Mouse (Mus musculus) thymus, postnatal 10 days (tissue): ENCODE data around the gene Prune1.

Experiments used
- DNase-seq, 2 experiments: peaks; one replicate each; pipeline ENCODE4 v3.0.0; 2021; ENCODE audit warnings: low spot score in 2 of 2

The Prune1 gene

DNA sequence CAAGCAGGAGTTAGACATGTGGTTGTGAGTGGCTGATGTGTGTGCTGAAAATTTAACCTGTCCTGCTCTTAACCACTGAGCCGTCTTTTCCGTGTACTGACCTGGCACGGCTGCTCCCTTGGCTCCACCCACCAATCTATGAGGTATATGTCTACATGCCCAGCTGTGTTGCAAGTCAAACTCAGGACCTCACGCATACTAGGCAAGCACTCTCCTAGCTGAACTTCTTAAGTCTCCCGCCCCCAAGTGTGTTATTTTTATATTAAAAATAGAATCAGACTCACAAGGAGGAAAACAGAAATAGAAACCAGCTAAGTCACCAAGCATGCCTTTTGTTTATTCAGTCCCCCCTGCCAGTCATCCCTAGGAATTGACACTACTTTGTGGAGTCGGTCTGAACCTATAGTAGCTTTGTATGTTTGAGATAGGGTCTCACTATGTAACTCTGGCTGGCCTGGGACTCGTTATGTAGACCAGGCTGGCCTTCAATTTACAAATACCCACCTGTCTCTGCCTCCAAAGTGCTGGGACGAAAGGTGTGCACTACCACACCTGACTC lies 44.3 kb downstream of the Prune1 start:
- no peak for DNase-seq

DNA sequence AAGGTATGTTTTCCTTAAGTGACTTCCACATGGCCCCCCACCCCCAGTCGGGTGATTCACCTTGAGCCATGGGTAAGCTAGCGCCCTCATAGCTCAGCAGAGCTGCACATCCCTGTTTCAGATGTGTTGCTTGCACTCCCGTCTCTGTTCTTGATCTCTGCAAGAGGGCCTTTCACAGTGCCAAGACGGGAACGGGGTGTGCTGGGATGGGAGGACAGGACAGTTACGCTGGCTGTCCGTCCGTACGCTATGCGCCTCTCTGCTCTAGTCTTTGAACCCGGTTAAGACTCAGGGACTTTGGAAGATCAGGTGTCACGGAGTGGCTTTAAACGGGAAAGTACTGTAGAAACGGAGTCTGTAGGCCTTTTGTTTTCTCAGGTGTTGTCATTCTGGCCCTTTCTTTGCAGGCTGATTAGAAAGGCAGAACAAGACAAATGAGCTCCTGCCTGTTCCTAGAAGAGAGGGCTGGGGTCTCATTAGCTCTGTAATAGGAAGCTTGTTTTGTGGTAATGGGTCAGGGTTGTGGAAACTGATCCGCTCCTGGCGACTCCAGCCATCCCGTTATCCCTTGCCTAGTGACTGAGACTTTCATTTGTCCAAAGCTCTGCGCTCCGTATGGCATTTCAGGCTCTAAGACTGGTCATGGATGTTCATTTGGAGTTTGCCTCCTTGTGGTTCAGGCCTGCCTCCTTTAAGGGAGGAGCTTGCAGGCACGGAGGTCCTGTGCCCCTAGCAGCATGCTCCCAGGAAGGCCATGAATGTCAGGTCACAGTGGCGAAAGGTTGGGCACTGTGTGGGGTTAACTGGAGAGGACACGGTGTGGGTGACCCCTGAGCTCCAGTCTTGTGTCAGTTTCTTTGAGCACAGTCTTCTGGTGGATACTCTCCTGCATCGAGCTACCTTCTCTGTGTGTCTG lies 46.2 kb downstream of the Prune1 start:
- no peak for DNase-seq

- DNase-seq: no peak
Observed at GRCm38 (mm10) chr3:95233303-95233980, 48.4 kb downstream of the Prune1 start.

DNA sequence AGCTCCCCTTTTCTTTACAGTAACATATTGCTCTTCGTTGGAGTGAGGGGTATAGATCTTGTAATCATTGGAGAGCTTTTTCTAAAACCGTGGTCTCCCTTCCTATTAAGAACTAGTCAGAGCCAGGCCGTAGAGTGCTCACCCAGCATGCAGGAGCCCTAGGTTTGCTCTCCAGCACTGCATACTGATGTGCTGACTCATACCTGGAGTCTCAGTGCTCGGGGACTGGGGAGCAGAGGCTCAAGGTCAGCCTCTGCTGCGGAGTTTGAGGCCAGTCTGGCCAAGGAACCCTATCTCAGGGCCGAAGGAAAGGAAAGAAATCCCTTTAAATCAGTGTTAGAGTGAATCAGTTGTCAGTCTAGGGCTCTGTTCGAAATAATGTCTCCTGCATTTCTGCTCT lies 49.1 kb downstream of the Prune1 start:
- DNase-seq: no peak

DNA sequence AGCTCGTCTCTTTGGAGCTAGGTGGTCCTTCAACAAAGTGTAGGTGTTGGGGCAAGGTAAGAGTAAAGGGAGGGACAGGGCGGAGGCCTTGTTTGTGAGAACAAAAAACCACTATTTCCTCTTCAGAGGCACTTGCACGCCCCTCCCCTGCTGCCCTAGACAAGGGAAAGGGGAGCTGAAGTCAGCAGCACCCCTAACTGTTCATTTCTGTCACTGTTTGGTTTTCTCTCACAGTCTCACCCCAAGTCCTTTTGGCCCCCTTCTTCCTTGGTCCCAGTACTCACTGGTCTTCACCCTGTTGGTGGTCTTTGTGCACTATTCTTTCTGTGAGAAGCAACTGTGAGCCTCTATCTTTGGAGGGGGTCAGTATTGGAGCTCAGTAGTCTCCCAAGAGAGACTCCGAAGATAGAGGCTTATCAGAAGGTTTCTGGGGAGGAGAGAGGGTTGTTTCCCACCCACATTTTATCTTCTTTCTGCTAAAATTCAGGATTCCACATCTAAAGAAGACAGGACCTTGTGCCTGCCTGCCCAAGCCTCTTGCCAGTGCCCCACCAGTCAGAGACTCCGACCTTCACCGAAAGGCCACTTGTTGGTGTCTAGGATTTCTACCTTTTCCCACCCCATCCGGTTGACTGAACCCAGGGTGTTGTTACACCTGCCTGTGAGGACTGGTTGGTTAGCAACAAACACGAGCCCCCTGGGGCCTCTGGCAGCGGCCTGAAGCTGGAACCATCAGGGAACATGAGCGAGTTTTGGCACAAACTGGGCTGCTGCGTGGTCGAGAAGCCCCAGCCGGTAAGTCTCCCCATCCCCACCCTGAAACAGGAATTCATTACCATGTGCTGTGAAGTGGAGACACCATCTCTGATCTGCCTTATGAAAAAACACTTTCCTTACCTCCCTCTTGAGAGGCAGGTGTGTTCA lies 50.3 kb downstream of the Prune1 start, which contains the start of gene Mllt11:
Gene Mllt11, minus strand, starts transcription at position 874 of the 924 bp plus-strand sequence.
- peak; percentile 55 to 60 for DNase-seq

- DNase-seq: peak in 1 of 2 experiments; percentile 31
Observed at GRCm38 (mm10) chr3:95230495-95231297, 51.2 kb downstream of the Prune1 start.

DNA sequence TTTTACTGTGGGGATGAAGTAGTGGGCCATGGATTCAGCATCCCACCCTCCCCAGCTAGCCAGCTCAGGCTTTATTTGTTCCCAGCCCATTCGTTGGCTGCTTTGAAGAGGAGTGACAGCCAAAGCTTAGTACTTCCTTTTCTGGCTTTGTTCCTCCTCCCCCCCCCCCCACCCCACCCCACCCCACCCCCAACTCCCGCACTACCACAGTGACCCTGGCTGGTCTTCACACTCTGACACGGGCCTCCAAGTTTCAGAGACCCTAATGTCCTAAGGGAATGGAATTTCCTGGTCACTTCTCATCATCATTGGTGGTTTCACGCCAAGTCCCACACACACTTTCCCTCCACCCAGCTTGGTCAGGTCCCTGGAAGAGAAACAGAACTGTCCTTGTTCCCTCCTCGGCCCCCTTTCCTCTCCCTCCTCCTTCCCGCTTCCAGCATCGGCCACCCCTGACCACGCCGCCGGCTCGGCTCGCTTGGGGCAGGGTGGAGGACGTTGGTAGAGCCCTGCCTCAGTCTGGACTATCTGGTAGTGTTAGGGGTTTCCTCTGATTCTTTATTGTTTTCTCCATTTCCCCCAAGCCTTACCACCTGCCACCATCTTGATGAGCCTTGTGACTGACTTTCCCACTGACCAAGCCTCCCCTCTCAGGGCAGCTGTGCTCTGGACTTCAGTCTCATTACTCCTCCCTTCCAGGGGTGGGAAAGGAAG lies 51.9 kb downstream of the Prune1 start:
- peak; percentile 19 to 22 for DNase-seq

DNA sequence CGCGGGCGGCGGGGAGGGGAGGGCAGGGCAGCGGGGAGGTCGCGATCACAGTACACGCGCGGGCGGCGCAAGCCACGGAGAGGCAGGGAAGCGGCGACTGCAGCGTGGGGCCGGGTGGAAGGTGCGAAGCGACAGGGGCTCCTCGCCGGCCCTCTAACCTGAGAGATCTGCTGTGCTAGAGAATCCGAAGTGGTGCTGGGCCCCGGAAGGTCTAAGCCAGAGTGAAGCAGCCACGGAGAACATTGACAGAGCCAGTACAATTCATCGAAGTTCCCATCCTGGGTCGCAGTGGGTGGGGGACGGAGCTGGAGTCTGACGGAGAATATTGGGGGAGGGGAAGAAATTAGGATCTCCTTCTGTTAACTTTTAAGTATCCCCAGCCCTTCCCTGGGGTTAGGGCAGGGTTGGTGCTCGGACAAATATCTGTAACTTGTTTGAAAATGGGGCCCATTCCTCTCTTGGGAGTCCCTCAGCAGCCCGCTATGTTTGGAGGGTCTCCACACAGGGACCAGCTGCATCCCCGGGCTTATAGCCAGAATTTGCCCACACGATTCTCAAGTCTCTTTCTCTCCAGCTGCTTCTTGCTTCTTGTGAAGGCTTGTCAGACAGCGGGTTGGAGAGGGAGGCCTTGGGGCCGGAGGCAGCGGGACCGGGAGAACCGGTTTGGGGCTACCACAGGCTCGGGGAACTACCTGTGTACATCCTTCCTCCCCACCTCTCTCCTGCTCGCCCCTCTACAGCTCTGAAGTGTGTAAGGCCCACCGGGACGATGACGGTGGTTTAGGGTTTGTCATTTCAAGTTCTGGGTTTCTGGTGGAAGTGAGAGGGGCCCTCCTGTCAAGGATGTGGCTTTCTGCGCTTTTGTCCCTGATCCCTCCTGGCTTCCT lies 52.7 kb downstream of the Prune1 start:
- DNase-seq: peak; percentile 32 to 41

DNA sequence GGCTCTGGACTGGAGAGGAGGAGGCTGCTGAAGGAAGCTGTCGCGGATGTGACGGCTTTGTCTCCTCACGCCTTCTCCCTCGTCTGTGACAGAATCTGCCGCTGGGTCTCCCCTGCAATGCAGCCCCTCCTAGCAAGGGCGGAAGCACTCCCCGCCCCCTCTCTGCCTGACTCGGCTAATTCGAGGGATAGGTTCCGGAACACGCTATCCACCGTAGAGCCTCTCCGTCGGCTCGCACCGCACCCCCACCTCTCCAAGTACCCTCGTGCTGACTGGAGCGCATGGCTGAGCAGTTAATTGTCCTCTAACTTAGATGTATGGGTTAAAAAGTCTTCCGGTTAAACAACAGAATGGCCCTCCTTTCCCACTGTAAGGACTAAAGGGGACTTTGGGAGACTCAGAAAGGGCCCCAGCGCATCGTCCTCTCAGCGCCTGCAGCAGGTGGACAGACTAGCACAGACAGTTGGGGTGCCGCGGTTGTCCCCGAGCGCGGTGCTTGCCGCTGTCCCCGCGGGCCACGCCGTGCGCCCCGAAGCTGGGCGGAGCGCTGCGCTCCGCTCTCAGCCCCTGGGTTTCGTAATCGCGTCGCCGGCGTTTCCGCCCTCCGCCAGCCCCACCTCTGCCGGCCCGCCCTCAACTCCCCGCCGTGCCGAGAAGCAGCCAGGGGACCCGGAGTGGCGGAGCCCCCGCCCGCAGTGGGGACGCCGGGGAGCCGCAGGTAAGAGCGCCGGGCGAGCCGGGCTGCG lies 53.6 kb downstream of the Prune1 start, which contains the start of gene Cdc42se1:
Gene Cdc42se1, plus strand, starts transcription at position 585 of the 746 bp plus-strand sequence.
- DNase-seq: peak; percentile 89 to 93

- DNase-seq: no peak
Observed at GRCm38 (mm10) chr3:95227214-95227613, 54.7 kb downstream of the Prune1 start.

GRCm38 (mm10) chr3:95224295-95224694 lies 57.6 kb downstream of the Prune1 start:
- DNase-seq: no peak

- no peak for DNase-seq
Observed at GRCm38 (mm10) chr3:95223041-95223440, 58.8 kb downstream of the Prune1 start.

GRCm38 (mm10) chr3:95218466-95219137 lies 63.3 kb downstream of the Prune1 start:
- DNase-seq: no peak

- DNase-seq: peak; percentile 95 to 99
Observed at GRCm38 (mm10) chr3:95217255-95218134, 64.4 kb downstream of the Prune1 start, which contains the start of gene Gabpb2. Gabpb2 (minus strand) TSS chr3:95217916.

DNA sequence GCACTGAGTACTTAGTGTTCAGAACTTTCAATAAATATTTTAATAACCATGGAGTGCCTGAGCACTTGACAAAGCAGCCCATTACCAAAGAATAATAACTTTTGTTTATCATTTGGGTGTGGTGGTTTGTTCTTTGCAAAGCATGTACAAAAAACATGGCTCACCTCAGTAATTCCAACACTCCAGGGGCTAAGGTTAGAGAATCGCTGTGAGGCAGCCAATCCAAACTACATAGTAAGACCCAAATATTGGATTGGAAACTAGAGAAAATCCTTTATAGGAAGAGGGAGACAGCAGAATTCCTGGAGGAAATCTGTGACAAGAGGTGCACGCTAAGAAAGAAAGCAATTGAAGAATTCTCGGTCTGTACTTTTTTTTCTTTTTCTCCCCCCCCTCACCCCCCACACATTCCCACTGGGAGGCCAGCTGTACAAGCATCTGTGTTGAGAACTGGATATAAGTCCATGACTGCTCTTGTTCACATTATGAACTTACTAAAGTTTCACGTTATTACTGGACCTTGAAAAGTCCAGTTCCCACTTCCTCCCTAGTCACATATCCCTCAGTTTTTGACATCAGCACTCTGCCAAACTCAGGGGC lies 65.1 kb downstream of the Prune1 start:
- no peak for DNase-seq

- no peak for DNase-seq
Observed at GRCm38 (mm10) chr3:95213609-95213975, 68.3 kb downstream of the Prune1 start.
